Mouse (Mus musculus) embryonic fibroblast, embryonic 13.5 days (primary cell): ENCODE data around the gene Akt1.

Experiments used
- CTCF ChIP-seq: IDR thresholded peaks from 2 replicates; pipeline ENCODE4 v1.5.1; 2011; ENCODE audit warnings: mild to moderate bottlenecking, control low read depth, low read length, moderate library complexity, borderline replicate concordance; ENCODE audit not compliant: insufficient read depth
- POLR2A ChIP-seq: IDR thresholded peaks from 2 replicates; pipeline ENCODE4 v1.6.1; 2011; ENCODE audit warnings: low read depth, mild to moderate bottlenecking, control low read depth, low read length, moderate library complexity

DNA sequence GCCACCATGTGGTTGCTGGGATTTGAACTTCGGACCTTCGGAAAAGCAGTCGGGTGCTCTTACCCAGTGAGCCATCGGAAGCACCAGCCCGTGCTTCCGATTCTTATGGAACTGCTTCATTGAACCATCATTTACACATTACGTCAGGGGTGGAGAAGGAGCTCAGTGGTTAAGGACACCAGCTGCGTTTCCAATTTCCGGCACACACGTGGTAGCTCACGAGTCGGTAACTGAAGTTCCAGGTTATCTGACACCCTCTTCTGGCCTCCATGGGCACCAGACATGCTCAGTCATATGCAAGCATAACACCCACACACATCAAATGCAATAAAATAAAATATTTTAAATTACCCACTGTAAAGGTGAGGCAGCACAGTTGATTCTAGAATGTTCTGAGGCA is 44.7 kb downstream of the Akt1 start:
- no peak for TF ChIP-seq CTCF
- TF ChIP-seq POLR2A = no peak
